Mouse (Mus musculus) mesoderm, embryonic 11.5 days (tissue): ENCODE data around the gene Angpt4.

Experiments
- DNase-seq: peaks from one replicate; pipeline ENCODE4 v3.0.0-alpha.2; 2012; ENCODE audit warnings: low read depth, low spot score

Gene Angpt4

DNA sequence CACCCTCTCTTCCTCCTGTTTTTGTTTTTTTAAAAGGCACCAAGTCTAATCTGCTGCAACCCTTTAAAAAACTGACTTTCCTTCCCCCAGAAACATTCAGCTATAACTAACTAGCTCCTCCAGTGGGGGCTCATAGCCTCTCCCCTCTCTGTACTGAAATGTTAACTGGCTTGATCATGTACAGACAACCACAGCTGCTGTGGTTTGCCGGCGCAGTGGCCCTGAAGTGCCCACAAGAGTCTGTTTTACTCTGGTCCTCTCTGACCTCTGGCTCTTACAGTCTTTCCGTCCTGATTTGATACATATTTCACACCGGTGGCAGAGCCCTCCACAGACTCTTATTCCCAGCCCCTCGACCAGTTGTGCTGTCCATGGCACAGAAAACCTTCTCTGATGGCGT lies 70.3 kb downstream of the Angpt4 start:
- DNase-seq: no peak

DNA sequence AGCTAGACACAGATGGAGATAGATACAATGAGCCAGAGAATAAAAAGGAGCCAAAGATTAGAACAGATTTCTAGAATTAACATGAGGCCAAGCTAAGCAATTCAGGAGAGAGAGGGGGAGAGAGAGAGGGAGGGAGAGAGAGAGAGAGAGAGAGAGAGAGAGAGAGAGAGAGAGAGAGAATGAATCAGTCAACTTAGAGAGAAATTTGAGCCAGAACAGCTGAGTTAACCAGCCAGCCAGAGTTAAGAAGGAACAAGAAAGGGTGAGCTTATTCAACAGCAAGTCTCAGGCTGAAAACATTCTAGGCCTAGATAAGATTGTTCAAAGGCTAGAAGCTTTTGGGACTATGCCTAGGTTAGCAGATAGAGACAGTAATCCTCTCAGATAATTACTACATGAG lies 71.5 kb downstream of the Angpt4 start:
- DNase-seq: no peak

DNA sequence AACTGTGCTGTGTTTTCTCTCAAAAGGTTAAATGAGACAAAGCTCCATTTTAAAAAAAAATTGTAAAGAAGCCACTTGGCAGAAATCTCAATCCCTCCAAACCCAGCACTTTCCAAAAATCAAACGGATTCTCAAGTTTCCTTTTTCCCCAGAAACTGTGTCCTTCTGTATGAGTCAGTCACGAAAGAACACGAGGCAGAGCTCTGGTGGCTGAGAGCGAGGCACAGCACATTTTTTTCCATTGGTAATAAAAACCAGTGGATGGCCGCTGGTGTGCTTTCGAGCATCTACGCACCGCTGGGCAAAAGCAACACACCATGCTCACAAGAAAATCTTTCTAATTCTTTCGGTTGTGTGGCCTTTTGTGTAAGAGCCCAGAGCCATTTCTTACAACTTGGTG lies 73.0 kb downstream of the Angpt4 start:
- DNase-seq: no peak

DNA sequence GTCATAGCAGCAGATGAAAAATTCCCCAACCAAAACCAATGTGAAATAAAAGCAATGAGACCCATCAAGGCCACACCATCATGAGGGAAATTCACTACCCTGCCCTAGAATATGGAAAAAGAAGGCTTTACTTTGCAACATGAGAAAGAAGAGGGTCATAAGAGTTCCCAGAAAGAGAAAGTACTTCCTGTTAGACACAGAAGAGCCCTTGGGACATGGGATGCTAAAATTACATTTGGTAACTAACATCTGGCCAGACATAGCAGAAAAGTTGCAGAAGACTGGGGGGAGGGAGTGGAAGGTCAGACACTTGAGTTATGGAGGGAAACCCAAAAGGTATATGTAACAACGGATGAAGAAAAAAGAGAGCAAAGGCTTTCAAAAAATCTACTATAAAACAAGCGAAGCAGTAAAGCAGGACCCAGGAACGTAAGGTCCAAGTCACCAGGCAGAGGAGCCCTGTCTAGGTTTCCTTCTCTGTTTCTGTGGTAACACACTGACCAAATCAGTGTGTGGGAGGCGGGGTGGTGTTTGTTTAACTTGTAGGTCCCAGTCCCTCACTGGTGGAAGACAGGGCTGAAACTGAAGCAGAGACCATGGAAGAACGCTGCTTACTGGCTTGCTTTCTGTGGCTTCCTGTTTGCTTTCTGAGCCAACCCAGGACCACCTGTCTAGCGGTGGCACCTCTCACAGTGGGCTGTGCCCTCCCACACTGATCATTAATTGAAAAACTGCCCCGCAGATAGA lies 74.6 kb downstream of the Angpt4 start:
- no peak for DNase-seq

DNA sequence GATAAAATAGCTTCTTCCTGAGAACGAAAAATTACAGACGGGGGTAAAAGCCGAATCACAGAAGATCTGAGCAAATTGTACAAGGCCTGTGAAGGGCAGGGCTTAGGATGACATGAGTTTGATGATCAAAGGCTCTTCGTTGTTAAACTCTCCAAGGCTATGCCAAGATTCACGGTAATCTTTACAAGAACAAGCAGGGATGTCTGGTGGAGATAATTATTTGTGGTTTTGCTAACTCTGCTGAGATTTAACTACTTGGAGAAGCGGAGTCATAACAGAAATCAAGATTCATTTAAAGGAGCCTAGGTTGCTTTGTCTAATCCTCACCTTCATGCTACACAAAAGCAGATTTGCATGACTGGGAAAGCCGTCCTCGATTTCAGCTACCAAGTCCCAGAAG lies 75.9 kb downstream of the Angpt4 start:
- no peak for DNase-seq

DNA sequence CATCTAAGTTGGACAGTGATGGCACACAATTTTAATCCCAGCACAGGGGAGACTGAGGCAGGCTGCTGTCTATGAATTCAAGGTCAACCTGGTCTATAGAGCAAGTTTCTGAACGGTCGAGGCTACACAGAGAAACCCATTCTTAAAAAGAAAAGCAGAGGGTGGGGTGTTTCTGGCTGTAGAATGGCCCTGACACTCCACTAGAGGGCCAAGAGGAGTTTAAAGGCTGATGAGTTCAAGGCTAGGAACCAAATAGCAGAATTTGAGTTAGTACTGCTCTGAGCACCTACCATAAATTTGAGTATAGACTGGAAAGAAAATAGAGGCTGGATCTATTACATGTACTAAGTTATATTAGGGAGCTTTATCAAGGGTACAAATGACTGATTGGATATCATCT lies 78.0 kb downstream of the Angpt4 start:
- no peak for DNase-seq

DNA sequence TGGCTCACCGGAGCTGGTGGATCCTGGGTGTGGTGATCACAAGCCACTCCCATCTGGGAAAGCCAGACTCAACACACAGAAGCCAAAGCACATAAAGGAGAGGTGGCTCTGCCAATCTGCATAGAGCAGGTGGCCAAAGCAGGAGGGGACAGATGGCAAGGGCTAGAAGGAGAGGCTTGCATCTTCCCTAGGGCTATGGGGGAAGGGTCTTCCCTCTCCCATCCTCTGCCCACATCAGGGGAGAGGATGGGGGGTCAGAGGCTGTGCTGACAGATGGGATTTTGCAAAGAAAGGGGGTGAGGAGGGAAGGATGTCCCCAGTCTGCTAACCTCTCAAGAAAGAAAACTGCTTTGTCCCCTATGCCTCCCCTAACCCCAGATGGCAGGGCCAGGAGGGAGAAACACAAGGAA lies 80.0 kb downstream of the Angpt4 start:
- DNase-seq: peak; percentile 55

DNA sequence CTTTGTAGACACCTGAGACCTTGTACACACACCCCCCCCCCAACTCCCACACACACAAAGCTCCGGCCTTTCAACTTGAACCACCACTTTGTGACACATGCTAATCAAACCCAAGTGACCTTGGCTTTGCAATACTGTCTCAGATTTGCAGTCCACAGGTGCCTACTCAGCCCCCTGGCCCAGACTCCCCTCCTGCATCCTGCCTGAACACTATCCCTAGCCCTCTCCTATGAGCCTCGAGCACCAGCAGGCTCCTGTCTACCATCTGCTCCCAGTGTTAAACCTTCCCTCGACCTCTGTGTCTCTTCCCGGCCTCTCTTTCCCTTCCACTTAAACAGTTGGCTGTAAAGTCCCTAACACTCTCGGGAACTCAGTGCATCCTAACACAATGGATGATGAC lies 80.4 kb downstream of the Angpt4 start:
- DNase-seq: no peak

DNA sequence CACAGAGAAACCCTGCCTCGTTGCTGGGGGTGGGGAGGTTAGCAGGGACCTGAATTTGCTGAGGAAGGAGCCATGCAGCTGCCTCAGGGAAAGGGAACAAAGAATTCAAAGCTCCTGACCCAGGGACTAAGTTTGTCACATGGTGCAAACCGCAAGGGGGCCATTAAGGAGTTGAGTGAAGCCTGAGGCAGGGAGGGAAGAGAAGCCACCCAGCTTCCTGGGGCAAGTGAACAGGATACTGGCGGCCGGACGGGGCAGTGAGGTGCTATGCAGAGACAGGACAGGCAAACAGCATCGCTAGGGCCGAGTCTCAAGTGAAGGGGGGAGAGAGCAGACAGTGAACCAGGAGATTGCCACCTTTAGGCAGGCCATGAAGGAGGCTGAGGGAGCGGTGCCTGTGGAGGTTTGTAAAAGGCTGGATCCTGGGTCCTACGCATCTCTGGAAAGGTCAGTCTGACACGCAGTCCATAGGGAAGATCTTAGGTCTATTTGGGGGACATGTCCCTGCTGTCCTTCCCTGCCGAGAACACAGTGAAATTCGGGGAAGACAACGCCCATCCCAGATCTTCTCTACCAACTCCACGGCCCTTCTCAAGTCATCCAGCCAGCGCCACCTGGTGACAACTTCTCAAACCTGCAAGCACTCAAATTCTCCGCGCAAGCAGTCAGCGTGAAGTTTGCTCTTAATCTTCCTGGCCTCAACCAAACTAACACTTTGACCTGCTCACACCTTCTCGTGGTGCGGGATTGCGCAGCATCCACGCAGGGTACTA lies 83.5 kb downstream of the Angpt4 start:
- peak; percentile 83 for DNase-seq
